Mouse (Mus musculus): ENCODE measurements at regions not wholly inside any gene's neighbourhood (a gene's known extent, or its start where the extent isn't known, plus 50 kb on each side); places are given as distances from the start of the nearest gene placed in this dataset.
A peak's percentile ranks its signal among the peaks of the same experiment; 100 is the strongest.

DNA sequence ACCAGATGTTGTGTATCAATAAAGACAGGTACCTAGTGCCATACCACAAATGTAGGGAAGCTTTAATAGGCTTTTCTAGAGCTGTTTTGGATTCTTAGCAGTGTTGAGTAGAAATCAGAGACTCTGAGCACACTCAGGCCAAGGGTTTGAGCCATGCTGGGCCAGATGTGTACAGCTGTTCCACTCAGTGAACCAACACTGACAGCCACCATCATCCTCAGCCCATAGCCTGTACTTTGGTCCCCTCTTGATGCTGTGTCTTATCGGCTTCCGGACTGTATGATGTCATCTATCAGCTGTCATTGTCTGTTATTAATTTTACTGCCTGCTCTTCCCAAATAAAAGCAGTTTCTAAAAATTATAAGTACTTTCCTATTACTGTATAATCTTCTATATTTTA lies 123.6 kb upstream of the Lef1 start:
- DNase-seq: peak; percentile 30 to 32
- Histone ChIP-seq H3K4me3 (no peak overlapping the region), H3K27ac (no peak overlapping the region), H3K36me3 (ENCODE audit: control insufficient read depth, insufficient read depth, low read length) (no peaks in the 10 kb centered on the region), H3K27me3 (ENCODE audit: control insufficient read depth, insufficient read depth, low read length) (no peaks in the 10 kb centered on the region), H3K79me2 (replicated peaks; ENCODE audit: control insufficient read depth, insufficient read depth, low read length) (no peaks in the 10 kb centered on the region), H3K4me1 (ENCODE audit: control insufficient read depth, insufficient read depth, low read length) (no peaks in the 10 kb centered on the region), H3K9ac (ENCODE audit: low read depth, low read length) (no peak overlapping the region)
- intact Hi-C loops (cut with DNase I): no loop called here
- 71% methylated on average over 2 of the region's 2 CpGs for WGBS
- TF ChIP-seq POLR2A (IDR thresholded peaks at IDR 0.05; ENCODE audit: insufficient read depth, low read depth, low read length) (no peak), EP300 (IDR thresholded peaks at IDR 0.05; ENCODE audit: insufficient read depth, low read depth, low read length) (no peak), CTCF (IDR thresholded peaks at IDR 0.05) (no peak)

DNA sequence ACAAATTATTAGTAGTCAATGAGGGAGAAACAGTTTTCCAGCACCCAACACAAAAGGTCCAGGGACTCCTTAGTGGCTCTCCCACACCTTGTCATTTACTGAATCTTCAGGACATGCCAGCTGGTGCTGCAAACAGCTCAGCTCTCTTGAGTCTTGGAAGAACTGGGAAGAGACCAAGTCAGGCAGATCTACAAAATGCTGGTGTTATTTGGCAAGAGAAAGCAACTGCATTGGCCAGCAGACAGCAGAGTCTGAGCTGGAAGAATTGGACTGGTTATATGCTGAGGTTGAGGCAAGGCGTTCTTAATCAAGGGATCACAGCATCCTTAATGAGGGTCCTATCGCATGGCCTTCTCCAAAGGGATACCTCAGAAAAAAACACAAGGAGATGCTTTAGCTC lies 124.2 kb upstream of the Lef1 start:
- 81% methylated on average over 2 of the region's 2 CpGs for WGBS
- Histone ChIP-seq H3K27me3 (ENCODE audit: control insufficient read depth, insufficient read depth, low read length) (no peaks in the 10 kb centered on the region), H3K4me3 (no peak overlapping the region), H3K36me3 (ENCODE audit: control insufficient read depth, insufficient read depth, low read length) (no peaks in the 10 kb centered on the region), H3K4me1 (ENCODE audit: control insufficient read depth, insufficient read depth, low read length) (no peaks in the 10 kb centered on the region), H3K9ac (ENCODE audit: low read depth, low read length) (no peak overlapping the region), H3K27ac (no peak overlapping the region), H3K79me2 (replicated peaks; ENCODE audit: control insufficient read depth, insufficient read depth, low read length) (no peaks in the 10 kb centered on the region)
- intact Hi-C loops (cut with DNase I): no loop called here
- TF ChIP-seq POLR2A (IDR thresholded peaks at IDR 0.05; ENCODE audit: insufficient read depth, low read depth, low read length) (no peak), CTCF (IDR thresholded peaks at IDR 0.05) (no peak)
- peak in 1 of 2 experiments; percentile 25 for DNase-seq

DNA sequence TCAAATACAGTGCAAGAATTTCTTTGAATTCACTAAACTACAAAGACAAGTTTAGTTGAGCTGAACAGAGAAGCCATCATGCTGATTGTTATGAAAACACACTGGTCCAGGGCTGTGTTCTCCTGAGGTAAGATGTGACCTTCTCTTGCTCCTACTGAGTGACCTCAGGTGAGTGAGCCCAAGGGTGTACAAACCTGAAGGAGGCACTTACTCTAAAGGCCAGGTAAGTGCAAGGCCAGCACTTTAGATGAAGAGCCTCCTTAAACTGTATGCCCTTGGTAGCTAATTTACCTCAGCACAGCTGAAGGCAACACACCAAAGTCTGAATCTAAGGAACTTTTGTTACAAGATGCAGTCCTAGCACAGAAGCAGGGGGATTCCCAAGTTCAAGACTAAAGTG lies 128.7 kb upstream of the Lef1 start:
- H3K9ac ChIP-seq (ENCODE audit: low read depth, low read length): no peak overlapping the region
- no peak overlapping the region for H3K4me3 ChIP-seq
- no peaks in the 10 kb centered on the region for H3K27me3 ChIP-seq (ENCODE audit: control insufficient read depth, insufficient read depth, low read length)
- no peaks in the 10 kb centered on the region for H3K36me3 ChIP-seq (ENCODE audit: control insufficient read depth, insufficient read depth, low read length)
- TF ChIP-seq EP300 (IDR thresholded peaks at IDR 0.05; ENCODE audit: insufficient read depth, low read depth, low read length) (no peak), POLR2A (IDR thresholded peaks at IDR 0.05; ENCODE audit: insufficient read depth, low read depth, low read length) (no peak), CTCF (IDR thresholded peaks at IDR 0.05) (no peak)
- intact Hi-C loops (cut with DNase I): no loop called here
- H3K79me2 ChIP-seq (replicated peaks; ENCODE audit: control insufficient read depth, insufficient read depth, low read length): no peaks in the 10 kb centered on the region
- no peak overlapping the region for H3K27ac ChIP-seq
- no peak for DNase-seq
- H3K4me1 ChIP-seq (ENCODE audit: control insufficient read depth, insufficient read depth, low read length): no peaks in the 10 kb centered on the region

GRCm38 (mm10) chr3:130978986-130979642 lies 131.2 kb upstream of the Lef1 start:
- Histone ChIP-seq H3K4me3 (no peak overlapping the region), H3K4me1 (ENCODE audit: control insufficient read depth, insufficient read depth, low read length) (no peaks in the 10 kb centered on the region), H3K9ac (ENCODE audit: low read depth, low read length) (no peak overlapping the region), H3K79me2 (replicated peaks; ENCODE audit: control insufficient read depth, insufficient read depth, low read length) (no peaks in the 10 kb centered on the region), H3K27me3 (ENCODE audit: control insufficient read depth, insufficient read depth, low read length) (no peaks in the 10 kb centered on the region), H3K36me3 (ENCODE audit: control insufficient read depth, insufficient read depth, low read length) (no peaks in the 10 kb centered on the region), H3K27ac (no peak overlapping the region)
- WGBS: 64% methylated on average over 14 of the region's 14 CpGs
- no peak for DNase-seq
- TF ChIP-seq EP300 (IDR thresholded peaks at IDR 0.05; ENCODE audit: insufficient read depth, low read depth, low read length): no peak
- no peak for TF ChIP-seq CTCF (IDR thresholded peaks at IDR 0.05)
- no peak for TF ChIP-seq POLR2A (IDR thresholded peaks at IDR 0.05; ENCODE audit: insufficient read depth, low read depth, low read length)
- intact Hi-C loops (cut with DNase I): no loop called here

- Histone ChIP-seq H3K27me3 (ENCODE audit: control insufficient read depth, insufficient read depth, low read length) (no peaks in the 10 kb centered on the region), H3K27ac (no peak overlapping the region), H3K9ac (ENCODE audit: low read depth, low read length) (no peak overlapping the region), H3K79me2 (replicated peaks; ENCODE audit: control insufficient read depth, insufficient read depth, low read length) (no peaks in the 10 kb centered on the region), H3K36me3 (ENCODE audit: control insufficient read depth, insufficient read depth, low read length) (no peaks in the 10 kb centered on the region), H3K4me1 (ENCODE audit: control insufficient read depth, insufficient read depth, low read length) (no peaks in the 10 kb centered on the region), H3K4me3 (no peak overlapping the region)
- no peak for TF ChIP-seq CTCF (IDR thresholded peaks at IDR 0.05)
- intact Hi-C loops (cut with DNase I): no loop called here
- WGBS: 57% methylated on average over 13 of the region's 13 CpGs
- DNase-seq: no peak
These were observed 132.2 kb upstream of the Lef1 start for GRCm38 (mm10) chr3:130977921-130978700.

GRCm38 (mm10) chr3:130976206-130976605 lies 134.1 kb upstream of the Lef1 start:
- Histone ChIP-seq H3K36me3 (ENCODE audit: control insufficient read depth, insufficient read depth, low read length) (no peaks in the 10 kb centered on the region), H3K27ac (no peak overlapping the region), H3K4me3 (no peak overlapping the region), H3K4me1 (ENCODE audit: control insufficient read depth, insufficient read depth, low read length) (no peaks in the 10 kb centered on the region), H3K27me3 (ENCODE audit: control insufficient read depth, insufficient read depth, low read length) (no peaks in the 10 kb centered on the region), H3K9ac (ENCODE audit: low read depth, low read length) (no peak overlapping the region), H3K79me2 (replicated peaks; ENCODE audit: control insufficient read depth, insufficient read depth, low read length) (no peaks in the 10 kb centered on the region)
- intact Hi-C loops (cut with DNase I): no loop called here
- WGBS: 52% methylated on average over 5 of the region's 5 CpGs
- TF ChIP-seq POLR2A (IDR thresholded peaks at IDR 0.05; ENCODE audit: insufficient read depth, low read depth, low read length): no peak
- TF ChIP-seq CTCF (IDR thresholded peaks at IDR 0.05): no peak
- no peak for TF ChIP-seq EP300 (IDR thresholded peaks at IDR 0.05; ENCODE audit: insufficient read depth, low read depth, low read length)
- DNase-seq: no peak

Measured in heart, adult 2 months (tissue).